Mouse (Mus musculus) kidney, adult 11 months (tissue): Measurements from ENCODE around the gene Kri1.
"Not testable (repeated sequence)": the region's sequence is repeated elsewhere in the genome, so short reads cannot be mapped to it uniquely, and the experiment has no call there.

Experiments used
- DNase-seq: peaks from one replicate; pipeline ENCODE4 v3.0.0; 2022

The Kri1 gene

DNA sequence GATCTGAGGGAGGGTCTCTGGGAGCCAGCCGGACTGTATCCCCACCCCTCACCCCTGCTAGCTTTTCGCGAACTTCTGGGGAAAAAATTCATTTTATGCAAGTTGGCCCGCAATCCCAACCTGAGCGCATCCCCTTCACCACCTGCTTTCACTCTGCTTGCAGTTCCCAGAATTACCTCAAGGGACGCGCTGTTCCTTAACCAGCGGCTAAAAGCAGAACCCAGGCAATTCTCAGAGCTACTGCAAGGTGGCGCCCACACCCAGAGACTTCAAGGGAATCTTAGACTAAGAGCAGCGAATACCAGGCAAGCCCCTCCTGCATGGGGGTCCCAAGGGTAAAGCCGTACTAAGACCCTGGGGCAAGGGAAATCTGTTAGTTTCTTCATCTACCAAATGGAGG, 46.4 kb downstream of the Kri1 start:
- peak; percentile 76 for DNase-seq

DNA sequence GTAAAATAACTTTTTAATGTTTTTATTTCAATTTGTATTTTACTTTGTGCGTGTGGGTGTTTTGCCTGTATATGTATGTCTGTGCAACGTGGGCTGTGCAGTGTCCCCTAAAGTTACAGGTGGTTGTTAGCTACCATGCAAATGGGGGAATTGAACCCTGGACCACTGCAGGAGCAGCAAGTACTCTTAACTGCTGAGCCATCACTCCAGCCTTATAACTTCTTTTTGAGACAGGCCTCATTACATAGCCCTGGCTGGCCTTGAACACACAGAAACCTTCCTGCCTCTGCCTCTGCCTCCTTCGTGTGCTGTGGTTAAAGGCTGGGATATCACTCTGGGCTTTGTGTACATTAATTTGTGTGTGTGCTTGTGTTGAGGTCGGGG, 48.3 kb downstream of the Kri1 start:
- DNase-seq = no peak

DNA sequence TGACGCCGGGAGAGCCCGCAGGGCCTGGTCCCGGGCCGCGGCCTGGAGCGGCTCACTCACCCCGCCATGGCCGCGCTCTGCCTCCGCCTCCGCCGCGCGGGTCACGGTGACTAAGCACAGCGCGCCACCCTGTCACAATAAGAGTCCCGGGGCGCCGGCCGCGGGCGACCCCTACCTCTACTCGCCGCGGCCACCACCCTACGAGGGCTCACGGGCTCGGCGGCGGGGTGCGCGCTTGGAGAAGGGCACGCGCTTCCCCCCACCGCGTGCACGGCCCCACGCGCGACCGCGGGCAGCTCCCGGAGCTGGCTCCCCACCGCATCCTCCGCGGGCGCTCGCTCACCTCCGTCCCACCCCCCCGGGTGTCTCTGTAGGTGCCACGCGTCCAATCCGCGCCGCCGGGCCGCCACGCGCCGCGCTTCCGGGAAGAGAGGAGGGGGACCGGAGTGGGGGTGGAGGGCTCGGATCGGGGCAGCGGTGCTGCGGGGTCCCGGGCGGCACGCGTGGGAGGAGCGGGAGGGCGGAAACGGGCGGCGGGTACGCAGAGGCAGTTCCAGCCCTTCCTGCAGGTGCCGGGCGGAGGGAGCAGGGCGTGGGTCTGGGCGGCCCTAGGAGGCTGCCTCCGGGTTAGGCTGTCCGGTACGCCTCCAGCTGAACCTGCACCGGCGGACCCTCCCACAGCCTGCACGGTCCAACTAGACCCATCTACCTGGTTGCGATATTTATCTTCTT, 48.9 kb downstream of the Kri1 start, which contains the start of gene Keap1:
TSS of gene Keap1 (minus strand) at position 629 of the 732 bp plus-strand sequence.
- peak; percentile 78 for DNase-seq

DNA sequence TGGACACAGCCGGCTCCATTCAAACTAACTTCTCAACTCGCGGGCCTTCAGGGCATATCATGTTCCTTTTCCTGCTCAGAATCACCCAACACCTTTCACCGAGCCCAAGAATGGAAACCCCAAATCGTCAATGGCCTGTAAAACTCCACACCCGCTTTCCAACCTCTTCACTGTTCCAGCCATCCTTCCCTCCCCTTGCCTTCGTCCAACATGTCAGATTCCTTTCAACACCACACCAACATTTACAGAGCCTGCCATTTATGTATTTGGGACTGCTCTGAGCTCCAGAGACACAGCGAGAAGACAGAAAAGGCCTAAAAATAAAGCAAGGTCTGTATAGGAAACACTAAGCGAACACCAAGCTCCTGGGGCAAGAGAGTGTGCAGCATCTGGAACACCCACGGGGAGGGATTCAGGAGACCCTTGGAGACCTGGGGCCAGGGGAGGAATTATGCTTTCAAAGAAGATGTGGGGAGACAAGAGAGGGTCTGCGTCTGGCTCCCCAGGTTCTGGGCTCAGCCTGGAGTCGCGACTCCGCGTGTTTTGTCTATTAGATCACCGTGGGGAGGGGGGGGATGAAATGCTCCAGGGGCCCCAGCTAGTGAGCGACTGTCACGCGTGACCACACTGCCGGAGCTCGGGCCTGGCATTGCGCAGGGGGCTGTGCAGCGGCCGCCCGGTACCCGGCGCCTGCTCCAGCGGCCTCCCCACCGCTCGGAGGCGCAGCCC, 49.6 kb downstream of the Kri1 start:
- DNase-seq = no peak

DNA sequence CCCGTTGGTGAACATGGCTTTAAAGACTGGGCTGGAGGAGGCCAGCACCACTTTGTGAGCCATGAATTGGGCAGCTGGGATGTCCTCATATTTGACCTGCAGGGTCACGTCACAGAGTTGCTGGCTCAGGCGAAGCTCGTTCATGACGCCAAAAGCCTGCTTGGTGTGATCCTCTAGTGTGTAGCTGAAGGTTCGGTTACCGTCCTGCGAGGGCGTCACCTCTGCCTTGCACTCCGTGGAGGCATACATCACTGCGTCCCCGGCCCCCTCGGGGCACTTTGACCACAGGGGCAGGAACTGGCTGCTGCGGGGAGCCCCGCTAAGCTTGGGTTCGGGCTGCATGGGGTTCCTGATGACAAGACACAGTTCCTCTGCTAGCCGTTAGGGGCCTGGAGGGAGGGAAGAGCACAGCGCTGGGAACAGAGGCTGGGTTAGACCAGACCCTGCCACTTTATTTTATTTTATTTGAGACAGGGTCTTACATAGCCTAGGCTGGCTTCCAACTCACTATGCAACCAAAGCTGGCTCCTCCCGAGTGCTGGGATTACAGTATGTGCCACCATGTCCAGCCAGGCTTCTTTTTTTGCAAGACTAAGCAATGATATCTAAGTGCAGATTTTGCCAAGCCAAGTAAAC, 50.3 kb downstream of the Kri1 start:
- DNase-seq = no peak

DNA sequence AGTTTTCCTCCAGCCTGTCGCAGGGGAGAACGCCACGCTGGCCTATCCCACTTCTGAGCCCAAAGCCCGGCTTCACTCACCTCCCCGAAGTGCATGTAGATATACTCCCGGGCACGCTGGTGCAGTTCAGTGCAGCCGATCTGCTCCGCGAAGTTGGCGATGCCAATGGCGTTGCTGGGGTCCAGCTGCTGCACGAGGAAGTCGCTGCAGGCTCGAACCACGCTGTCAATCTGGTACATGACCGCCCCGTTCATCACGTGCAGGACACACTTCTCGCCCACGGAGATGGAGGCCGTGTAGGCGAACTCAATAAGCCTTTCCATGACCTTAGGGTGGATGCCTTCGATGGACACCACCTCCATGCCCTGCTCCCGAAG, 50.8 kb downstream of the Kri1 start:
- no peak for DNase-seq

DNA sequence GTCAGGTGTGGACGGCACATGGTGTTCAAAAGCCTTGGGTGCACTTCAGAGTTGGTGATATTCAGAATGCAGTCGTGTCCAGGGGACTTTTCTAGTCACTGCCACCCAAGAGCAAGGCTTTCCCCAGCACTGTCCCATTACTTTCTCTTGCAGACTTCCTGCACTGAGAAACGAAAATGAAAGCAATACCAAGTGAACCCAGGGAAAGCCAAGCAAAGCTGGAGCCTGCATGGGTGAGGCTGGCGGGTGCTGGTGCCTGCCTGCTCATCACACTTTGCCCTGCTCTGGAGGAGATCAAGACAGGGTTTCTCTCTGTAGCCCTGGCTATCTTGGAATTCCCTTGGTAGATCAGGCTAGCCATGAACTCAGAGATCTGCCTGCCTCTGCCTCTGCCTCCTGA, 52.4 kb downstream of the Kri1 start:
- no peak for DNase-seq

DNA sequence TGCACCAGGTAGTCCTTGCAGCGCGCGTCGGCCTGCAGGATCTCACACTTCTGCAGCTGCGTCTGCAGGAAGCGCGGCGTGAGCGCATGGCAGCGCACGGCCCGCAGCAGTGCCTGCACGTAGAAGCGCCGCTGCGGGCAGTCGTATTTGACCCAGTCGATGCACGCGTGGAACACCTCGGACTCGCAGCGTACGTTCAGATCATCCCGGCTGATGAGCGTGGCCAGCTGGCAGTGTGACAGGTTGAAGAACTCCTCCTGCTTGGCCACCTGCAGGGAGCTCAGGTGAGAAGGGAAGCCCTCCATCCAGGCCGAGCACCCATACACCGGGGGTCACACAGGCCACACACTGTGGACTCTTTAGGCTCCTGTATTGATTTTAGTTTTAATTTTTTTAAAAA, 54.0 kb downstream of the Kri1 start:
- DNase-seq = no peak

DNA sequence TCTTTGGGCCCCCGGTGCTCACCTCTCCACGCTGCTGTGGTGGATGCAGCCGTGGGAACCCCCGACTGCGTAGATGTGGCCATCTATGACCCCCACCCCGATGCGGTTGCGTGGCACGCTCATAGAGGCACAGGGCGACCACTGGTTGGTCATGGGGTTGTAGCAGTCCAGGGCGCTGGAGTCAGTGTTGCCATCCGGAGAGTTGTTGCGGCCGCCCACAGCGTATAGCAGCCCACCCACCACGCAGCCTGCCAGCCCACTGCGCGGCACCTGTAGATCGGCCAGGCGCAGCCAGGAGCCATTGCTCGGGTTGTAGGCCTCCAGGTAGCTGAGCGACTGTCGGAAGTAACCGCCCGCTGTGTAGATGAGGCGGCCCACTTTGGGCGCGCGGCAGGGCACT, 54.4 kb downstream of the Kri1 start:
- no peak for DNase-seq

DNA sequence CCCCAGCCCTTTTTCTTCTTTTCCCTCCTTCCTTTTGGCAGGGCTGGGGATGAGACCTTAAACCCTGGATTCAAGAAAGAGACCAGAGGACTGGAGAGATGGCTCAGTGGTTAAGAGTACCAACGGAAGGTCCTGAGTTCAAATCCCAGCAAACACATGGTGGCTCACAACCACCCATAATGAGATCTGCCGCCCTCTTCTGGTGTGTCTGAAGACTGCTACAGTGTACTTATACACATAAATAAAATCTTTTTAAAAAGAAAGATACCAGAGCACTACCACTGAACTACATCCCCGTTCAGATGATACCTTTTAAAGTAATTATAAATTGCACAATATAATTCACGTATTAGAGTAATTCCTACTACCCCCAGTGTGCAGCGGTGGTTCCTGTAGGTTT, 54.9 kb downstream of the Kri1 start:
- no peak for DNase-seq

DNA sequence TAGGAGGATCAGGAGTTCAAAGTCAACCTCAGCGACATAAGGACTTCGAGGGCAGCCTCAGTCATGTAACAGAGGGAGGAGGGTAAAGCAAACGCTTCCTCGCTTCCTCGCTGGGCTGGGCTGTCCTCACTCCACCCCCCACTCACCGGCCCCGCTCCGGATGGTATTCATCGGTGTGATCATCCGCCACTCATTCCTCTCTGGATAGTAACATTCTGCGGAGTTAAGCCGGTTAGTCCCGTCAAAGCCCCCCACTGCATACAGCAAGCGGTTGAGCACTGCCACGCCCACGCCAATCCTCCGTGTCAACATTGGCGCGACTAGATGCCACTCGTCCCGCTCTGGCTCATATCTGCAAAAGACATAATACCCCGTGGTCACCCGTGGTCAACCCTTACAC, 56.2 kb downstream of the Kri1 start:
- DNase-seq = no peak

DNA sequence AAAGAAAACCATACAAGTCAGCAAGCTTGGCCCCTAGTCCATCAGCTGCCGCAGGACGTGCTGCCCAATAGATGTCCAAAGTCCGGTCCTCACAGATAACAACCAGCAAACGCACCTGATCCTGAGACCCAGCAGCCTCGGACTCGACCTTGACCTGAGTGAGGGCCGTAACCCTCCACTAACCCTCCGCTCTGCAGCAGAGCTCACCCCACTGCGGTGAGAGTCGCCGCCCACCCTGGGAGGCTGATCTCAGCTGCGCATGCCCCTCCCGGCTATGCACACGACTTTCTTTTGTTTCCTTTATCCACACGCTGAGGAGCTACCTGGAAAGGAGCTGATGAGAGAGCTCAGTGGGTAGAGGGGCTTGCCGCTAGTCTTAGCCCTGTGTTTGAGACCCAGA, 60.4 kb downstream of the Kri1 start:
- DNase-seq = no peak

DNA sequence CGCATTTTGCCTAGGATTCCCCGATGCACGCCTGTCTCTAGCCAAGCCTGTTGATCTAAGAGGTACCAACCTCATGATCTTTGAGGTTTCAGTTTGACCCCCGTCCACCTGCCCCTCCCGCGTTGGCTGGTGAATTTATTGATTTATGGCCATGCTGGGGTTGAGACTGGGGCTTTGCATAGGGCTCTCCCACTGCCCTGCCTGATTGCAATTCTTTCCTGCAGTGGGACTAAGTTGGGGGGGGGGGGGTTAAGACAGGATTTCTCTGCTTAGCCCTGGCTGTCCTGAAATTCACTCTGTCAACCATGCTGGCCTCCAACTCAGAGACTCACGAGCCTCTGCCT, 62.4 kb downstream of the Kri1 start:
- DNase-seq = no peak

DNA sequence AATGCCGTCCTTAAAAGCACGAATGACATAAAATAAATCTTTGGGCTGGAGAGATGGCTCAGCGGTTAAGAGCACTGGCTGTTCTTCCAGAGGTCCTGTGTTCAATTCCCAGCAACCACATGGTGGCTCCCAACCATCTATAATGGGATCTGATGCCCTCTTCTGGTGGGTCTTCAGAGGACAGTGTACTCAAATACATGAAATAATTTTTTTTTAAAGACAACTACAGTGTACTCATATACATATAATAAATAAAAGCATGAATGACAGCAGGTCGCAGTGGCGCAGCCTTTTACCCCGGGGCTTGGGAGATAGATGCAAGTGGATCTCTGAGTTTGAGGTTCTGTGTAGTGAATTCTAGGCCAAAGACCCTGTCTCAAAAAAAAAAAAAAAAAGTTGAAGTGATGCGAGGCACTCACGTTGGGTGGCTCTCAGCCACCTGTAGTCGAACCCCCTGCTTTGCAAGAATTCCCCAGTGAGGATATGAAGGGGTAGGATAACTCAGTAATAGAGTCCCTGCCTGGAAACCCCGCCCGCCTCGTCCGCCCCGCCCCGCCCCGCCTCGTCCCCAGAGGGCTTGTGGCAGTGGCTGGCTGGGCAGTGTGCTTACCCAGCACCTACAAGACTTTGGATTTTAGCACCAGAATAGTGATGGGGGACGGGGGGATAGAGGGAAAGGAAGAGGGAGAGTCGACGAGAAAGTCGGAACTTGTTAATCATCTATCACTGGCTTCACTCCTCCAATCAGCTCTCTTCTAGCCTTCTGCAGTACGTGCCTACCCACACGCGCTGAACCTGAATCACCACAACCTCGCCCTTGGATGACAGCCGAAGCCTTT, 63.0 kb downstream of the Kri1 start:
- DNase-seq = peak; percentile 44

DNA sequence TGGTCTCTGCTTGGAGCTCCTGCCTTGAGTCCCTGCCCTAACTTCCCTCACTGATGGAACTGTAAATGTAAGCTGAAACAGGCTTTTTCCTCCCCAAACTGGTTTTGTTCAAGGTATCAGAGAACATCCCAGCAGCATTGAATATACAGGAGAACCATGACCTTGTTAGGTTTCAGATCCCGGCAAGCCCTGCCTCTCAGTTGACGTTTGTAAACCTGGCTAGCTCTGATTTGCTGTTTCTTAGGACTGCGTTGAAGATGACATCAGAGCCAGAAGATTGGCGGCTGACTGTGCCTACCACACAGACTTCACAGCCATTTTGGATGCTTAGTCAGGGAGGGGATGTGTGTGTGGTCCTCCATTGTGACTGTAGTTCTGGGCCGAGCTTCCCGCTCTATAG, 63.9 kb downstream of the Kri1 start:
- DNase-seq = no peak

DNA sequence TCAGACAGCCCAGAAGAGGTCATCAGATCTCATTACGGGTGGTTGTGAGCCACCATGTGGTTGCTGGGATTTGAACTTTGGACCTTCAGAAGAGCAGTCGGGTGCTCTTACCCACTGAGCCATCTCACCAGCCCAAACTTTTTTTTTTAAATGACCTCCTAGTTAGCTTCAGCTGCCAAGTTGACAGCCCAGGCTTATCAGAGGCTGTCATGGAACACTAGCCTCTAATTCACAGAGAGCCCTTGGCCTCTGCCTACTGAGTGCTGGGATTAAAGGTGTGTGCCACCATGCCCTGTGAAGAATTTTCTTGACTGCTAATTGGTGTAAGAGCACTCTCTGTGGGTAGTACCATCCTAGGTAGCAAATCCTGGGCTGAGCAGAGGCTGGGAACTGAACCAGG, 64.3 kb downstream of the Kri1 start:
- DNase-seq = not testable (repeated sequence)
